Mouse (Mus musculus): Measurements from ENCODE around the gene Eif4h.

Eif4h gene

GRCm38 (mm10) chr5:134604376-134604775 is 34.9 kb downstream of the Eif4h start:
- DNase-seq, result no peak

GRCm38 (mm10) chr5:134597711-134598110 is 41.6 kb downstream of the Eif4h start:
- DNase-seq, result no peak

- no peak for DNase-seq
Observed at GRCm38 (mm10) chr5:134593093-134593492, 46.2 kb downstream of the Eif4h start.

GRCm38 (mm10) chr5:134592026-134592581 is 47.2 kb downstream of the Eif4h start:
- DNase-seq, result no peak

- no peak for DNase-seq
Observed at GRCm38 (mm10) chr5:134589900-134590299, 49.4 kb downstream of the Eif4h start.

GRCm38 (mm10) chr5:134584798-134585197 is 54.5 kb downstream of the Eif4h start:
- no peak for DNase-seq

GRCm38 (mm10) chr5:134583884-134584213 is 55.4 kb downstream of the Eif4h start:
- no peak for DNase-seq

- DNase-seq, result no peak
Observed at GRCm38 (mm10) chr5:134583006-134583883, 56.0 kb downstream of the Eif4h start.

- peak; percentile 96 for DNase-seq
Observed at GRCm38 (mm10) chr5:134582221-134582907, 56.9 kb downstream of the Eif4h start.

- no peak for DNase-seq
Observed at GRCm38 (mm10) chr5:134581146-134581545, 58.1 kb downstream of the Eif4h start, which contains the start of gene Rfc2. Gene Rfc2, plus strand, starts transcription at chr5:134581366.

GRCm38 (mm10) chr5:134579135-134579534 is 60.2 kb downstream of the Eif4h start:
- DNase-seq, result no peak

- DNase-seq, result no peak
Observed at GRCm38 (mm10) chr5:134577534-134577933, 61.8 kb downstream of the Eif4h start.

- no peak for DNase-seq
Observed at GRCm38 (mm10) chr5:134576517-134577220, 62.6 kb downstream of the Eif4h start.

GRCm38 (mm10) chr5:134575833-134576232 is 63.5 kb downstream of the Eif4h start:
- no peak for DNase-seq

- no peak for DNase-seq
Observed at GRCm38 (mm10) chr5:134572508-134573214, 66.6 kb downstream of the Eif4h start.

GRCm38 (mm10) chr5:134571730-134572507 is 67.4 kb downstream of the Eif4h start:
- DNase-seq, result peak; percentile 34

All from right cerebral cortex, postnatal 4 days (tissue).